Mouse (Mus musculus): ENCODE results near the gene Gm2832. TPM values are rescaled to one million over a fixed set of nuclear protein-coding genes. Genes with fewer than 3 reads are reported as not detected.
"Not testable (repeated sequence)": the region's sequence is repeated elsewhere in the genome, so short reads cannot be mapped to it uniquely, and the experiment has no call there.

Gm2832 gene
- under 1 TPM; 0.39 to 0.61 TPM for total RNA-seq (2021)

GRCm38 (mm10) chr14:41278505-41278904 is at the start of gene Gm2832:
Gm2832 (plus strand) TSS chr14:41278805.
- DNase-seq (ENCODE audit: low spot score in 2 of 2); intact Hi-C loops (cut with DNase I): not testable (repeated sequence)

GRCm38 (mm10) chr14:41263296-41263695 is 15.3 kb upstream of the Gm2832 start:
- peak; percentile 36 to 47 for DNase-seq (ENCODE audit: low spot score in 2 of 2)
- intact Hi-C loops (cut with DNase I) = not testable (repeated sequence)

- intact Hi-C loops (cut with DNase I) = not testable (repeated sequence)
- peak; percentile 58 to 64 for DNase-seq (ENCODE audit: low spot score in 2 of 2)
These were observed 14.5 kb upstream of the Gm2832 start for GRCm38 (mm10) chr14:41263853-41264755.

GRCm38 (mm10) chr14:41264756-41265566 is 13.6 kb upstream of the Gm2832 start:
- intact Hi-C loops (cut with DNase I) = not testable (repeated sequence)

GRCm38 (mm10) chr14:41285965-41286364 is 7.4 kb downstream of the Gm2832 start:
- intact Hi-C loops (cut with DNase I) = not testable (repeated sequence)

More at GRCm38 (mm10) chr14:41264756-41265566, 13.6 kb upstream of the Gm2832 start:
- DNase-seq (ENCODE audit: low spot score in 2 of 2) = peak; percentile 66 to 67

More at GRCm38 (mm10) chr14:41285965-41286364, 7.4 kb downstream of the Gm2832 start:
- DNase-seq (ENCODE audit: low spot score in 2 of 2) = not testable (repeated sequence)

Other genes with a start within 250 kb of the Gm2832 start
- gene Dydc2, start 209.6 kb upstream of the Gm2832 start, total RNA-seq (2021) = 1 to 10 TPM in 1 of 2 experiments, not detected in 1; 1.4 TPM
- not detected for gene Dydc1, start 205.9 kb upstream of the Gm2832 start, total RNA-seq (2021)
- gene Mat1a, start 173.8 kb upstream of the Gm2832 start, total RNA-seq (2021) = not detected
- not detected for gene Sftpa1, start 147.0 kb upstream of the Gm2832 start, total RNA-seq (2021)
- gene Mbl1, start 127.3 kb upstream of the Gm2832 start, total RNA-seq (2021) = not detected
- gene Sftpd, start 93.7 kb upstream of the Gm2832 start, total RNA-seq (2021) = not detected
- not detected for gene Gm5798, start 69.8 kb downstream of the Gm2832 start, total RNA-seq (2021)
- not detected for gene Gm7945, start 107.6 kb downstream of the Gm2832 start, total RNA-seq (2021)
- not detected for gene Gm6482, start 129.5 kb downstream of the Gm2832 start, total RNA-seq (2021)
- gene Gm7954, start 174.7 kb downstream of the Gm2832 start, total RNA-seq (2021) = not detected
- not detected for gene Gm3486, start 210.7 kb downstream of the Gm2832 start, total RNA-seq (2021)

All from left cerebral cortex, postnatal 36 days (tissue).